Mouse (Mus musculus) liver, embryonic 16.5 days (tissue): ENCODE measurements at regions not wholly inside any gene's neighbourhood (a gene's known extent, or its start where the extent isn't known, plus 50 kb on each side); places are given as distances from the start of the nearest gene placed in this dataset.

Experiments
- ATAC-seq: fragments of 200-750 bp; cut with Nextera tagmentation; 2 replicates; pipeline ENCODE4 v1.8.0; 2017; ENCODE audit warnings: low read depth, mild to moderate bottlenecking, moderate number of reproducible peaks, moderate library complexity
- H3K27ac ChIP-seq: fragments of 300-500 bp; sonication (generic); 2 replicates; pipeline ENCODE4 v1.5.1; 2014; ENCODE audit warnings: mild to moderate bottlenecking, low read length
- H3K27me3 ChIP-seq: fragments of 300-500 bp; sonication (generic); 2 replicates; pipeline ENCODE4 v1.6.1; 2014; ENCODE audit warnings: low read depth, low read length, mixed read lengths; ENCODE audit not compliant: control insufficient read depth, insufficient read depth
- H3K36me3 ChIP-seq: fragments of 300-500 bp; sonication (generic); 2 replicates; pipeline ENCODE4 v1.6.1; 2014; ENCODE audit warnings: mild to moderate bottlenecking; ENCODE audit not compliant: control insufficient read depth, insufficient read depth
- H3K4me1 ChIP-seq: fragments of 300-500 bp; sonication (generic); 2 replicates; pipeline ENCODE4 v1.6.1; 2014; ENCODE audit warnings: low read depth, low read length, mixed read lengths; ENCODE audit not compliant: control insufficient read depth
- H3K4me2 ChIP-seq: fragments of 300-500 bp; sonication (generic); 2 replicates; pipeline ENCODE4 v1.6.1; 2014; ENCODE audit warnings: low read depth, low read length, mixed read lengths
- H3K4me3 ChIP-seq: fragments of 300-500 bp; sonication (generic); 2 replicates; pipeline ENCODE4 v1.5.1; 2014; ENCODE audit warnings: low read depth, mild to moderate bottlenecking, low read length
- H3K9ac ChIP-seq: fragments of 300-500 bp; sonication (generic); 2 replicates; pipeline ENCODE4 v1.6.1; 2014; ENCODE audit warnings: low read depth, low read length
- H3K9me3 ChIP-seq: fragments of 300-500 bp; sonication (generic); replicated peaks from 2 replicates; pipeline ENCODE4 v1.6.1; 2016; ENCODE audit warnings: low read length; ENCODE audit not compliant: control insufficient read depth
- WGBS: fragments of 180-500 bp; shearing (Covaris S2); extraction: QIAGEN DNeasy Blood & Tissue Kit; methylation state at CpG from one replicate; pipeline ENCODE4 v1.1.7; 2014; ENCODE audit not compliant: insufficient replicate concordance; 5-methylcytosine and 5-hydroxymethylcytosine counted together

DNA sequence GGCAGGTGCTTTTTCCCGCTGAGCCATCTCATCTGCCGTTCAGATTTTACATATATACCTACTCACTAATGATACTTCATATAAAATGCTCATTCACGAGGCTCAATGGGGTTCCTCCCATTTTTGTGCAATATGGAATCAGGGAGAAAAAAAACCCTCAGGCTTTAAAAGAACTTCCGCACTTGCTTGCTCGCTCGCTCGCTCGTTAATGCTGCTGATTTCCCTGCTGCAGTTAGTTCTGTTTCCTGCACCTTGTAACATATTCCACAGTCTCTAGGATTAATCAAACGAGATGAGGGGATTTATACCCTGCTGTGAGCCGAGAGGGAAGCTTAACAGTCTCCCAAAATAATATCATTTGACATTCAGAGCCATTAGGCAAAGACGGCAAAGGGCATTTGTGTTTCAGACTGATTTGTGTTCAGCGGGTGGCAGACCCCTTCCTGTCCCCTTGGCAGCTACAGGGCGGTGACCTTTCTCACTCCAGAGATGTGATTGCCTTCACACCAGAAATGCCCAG lies 326.4 kb downstream of the Pdcd6ip start:
- WGBS: 54% methylated on average over 13 of the region's 13 CpGs

DNA sequence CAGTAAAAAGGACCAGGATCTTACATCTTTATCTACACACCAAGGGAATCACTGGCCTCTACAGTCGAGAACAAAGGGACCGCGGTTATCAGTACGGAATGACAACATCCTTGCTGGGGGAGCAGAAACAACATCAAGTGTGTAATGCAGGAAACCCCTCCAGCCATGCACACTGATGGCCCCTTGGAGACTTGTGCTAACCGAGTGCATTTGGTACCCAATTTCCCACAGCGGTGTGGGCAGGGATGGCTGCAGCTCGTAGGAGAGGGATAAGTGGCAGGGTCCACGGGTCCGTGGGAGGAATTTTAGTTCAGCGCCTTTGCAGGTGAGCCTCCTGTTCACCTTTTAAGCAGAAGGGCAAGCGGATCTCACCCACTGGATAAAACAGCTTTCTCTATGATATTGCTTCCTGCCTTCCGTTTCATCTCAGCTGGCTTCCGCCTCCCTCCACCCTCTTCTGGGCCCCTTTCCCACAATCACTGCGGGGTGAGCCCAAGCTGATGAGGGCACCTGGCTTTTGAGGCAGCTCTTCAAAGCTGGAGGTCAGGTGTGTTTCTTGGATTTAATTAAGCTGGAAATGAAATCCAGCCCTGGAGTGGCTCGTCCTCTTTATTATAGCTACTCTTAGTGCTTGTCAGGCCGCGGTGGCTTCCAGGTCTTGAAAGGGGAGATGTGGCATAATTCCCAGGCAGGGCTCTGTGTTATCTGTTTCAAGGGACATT lies 327.5 kb downstream of the Pdcd6ip start:
- Histone ChIP-seq H3K4me2 (no peak overlapping the region), H3K36me3 (no peaks in the 10 kb centered on the region), H3K27me3 (no peaks in the 10 kb centered on the region), H3K9ac (no peak overlapping the region), H3K4me3 (no peak overlapping the region), H3K9me3 (peaks cover 4% of the 10 kb centered on the region; the same call in 1 of the 2 replicates), H3K27ac (no peak overlapping the region), H3K4me1 (no peaks in the 10 kb centered on the region)
- no peak for ATAC-seq
- WGBS: 55% methylated on average over 17 of the region's 17 CpGs

More for the DNA sequence above, 326.4 kb downstream of the Pdcd6ip start:
- Histone ChIP-seq H3K4me1 (no peaks in the 10 kb centered on the region), H3K9me3 (peaks cover 4% of the 10 kb centered on the region; the same call in 1 of the 2 replicates), H3K36me3 (no peaks in the 10 kb centered on the region), H3K27ac (no peak overlapping the region), H3K4me2 (no peak overlapping the region), H3K4me3 (no peak overlapping the region), H3K9ac (no peak overlapping the region), H3K27me3 (no peaks in the 10 kb centered on the region)
- ATAC-seq: no peak

DNA sequence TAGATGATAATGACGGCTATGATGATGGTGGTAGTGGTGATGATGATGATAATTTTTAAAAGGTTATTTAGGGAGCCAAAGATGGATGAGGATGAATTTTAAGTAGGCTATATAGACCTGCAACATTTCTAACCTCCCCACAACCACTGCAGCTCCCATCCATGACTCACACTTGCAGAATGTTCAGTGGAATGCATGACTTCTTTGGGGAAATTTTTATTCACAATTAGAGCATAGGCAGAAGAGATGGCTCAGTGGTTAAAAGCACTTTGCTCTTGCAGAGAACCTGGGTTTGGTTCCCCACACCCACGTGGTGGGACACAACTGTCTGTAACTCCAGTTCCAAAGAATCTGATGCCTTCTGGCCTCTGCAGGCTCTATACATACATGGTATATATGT lies 329.5 kb downstream of the Pdcd6ip start:
- no peak for ATAC-seq
- H3K36me3 ChIP-seq: no peaks in the 10 kb centered on the region
- no peak overlapping the region for H3K4me3 ChIP-seq
- H3K9me3 ChIP-seq: no peaks in the 10 kb centered on the region; the same call in 1 of the 2 replicates
- no peaks in the 10 kb centered on the region for H3K27me3 ChIP-seq
- WGBS: 46% methylated on average over 2 of the region's 2 CpGs
- no peaks in the 10 kb centered on the region for H3K4me1 ChIP-seq
- no peak overlapping the region for H3K4me2 ChIP-seq
- no peak overlapping the region for H3K9ac ChIP-seq
- no peak overlapping the region for H3K27ac ChIP-seq

DNA sequence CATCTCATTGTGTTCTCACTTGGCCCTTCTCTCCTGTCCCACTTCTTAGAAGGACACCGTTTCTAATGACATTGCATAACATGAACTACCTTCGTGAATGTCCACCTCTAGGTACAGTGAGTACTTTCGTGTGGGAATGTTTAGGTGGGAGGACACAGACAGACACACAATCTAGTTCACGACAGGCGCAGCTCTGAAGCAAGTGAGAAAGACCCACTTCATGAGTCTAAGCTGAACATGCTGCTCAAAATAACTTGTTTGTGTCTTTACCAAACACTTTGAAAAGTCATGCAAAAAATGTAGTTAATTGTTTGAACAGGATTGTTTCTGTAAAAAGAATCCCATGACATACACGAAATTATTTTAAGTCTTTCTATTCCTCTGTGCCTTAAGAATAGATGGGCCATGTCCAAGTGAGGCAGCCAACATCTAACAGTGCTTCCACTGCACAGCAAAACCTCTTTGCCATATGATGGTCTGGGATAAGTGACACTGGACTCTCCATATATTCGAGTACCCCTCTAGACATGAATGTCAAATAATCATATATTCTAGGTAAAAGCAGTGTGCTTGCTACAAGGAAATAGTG lies 336.2 kb downstream of the Pdcd6ip start:
- no peaks in the 10 kb centered on the region for H3K36me3 ChIP-seq
- no peak overlapping the region for H3K27ac ChIP-seq
- 55% methylated on average over 7 of the region's 7 CpGs for whole genome bisulfite sequencing
- H3K27me3 ChIP-seq: no peaks in the 10 kb centered on the region
- no peak for ATAC-seq
- no peak overlapping the region for H3K4me3 ChIP-seq
- no peak overlapping the region for H3K9ac ChIP-seq
- no peaks in the 10 kb centered on the region for H3K4me1 ChIP-seq
- no peak overlapping the region for H3K4me2 ChIP-seq
- no peaks in the 10 kb centered on the region for H3K9me3 ChIP-seq

DNA sequence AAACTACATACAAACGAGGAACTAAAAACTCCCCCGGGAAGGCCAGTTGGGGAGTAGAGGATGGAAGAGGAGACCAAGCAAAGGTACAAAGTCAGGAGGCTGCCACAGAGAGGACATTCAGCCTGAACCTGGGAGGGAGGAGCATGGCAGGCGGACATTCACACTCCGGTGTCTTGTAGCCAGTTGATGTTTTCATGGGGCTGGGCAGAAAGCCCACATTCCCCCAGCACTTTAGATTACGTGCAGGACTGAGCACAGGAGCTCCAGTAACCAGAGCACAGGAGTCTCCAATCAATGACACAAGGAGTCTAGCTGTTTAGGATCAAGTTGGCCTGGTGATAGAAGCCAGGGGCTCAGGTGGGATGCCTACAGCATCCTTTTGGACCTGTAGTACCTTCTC lies 360.1 kb downstream of the Pdcd6ip start:
- H3K4me1 ChIP-seq: no peaks in the 10 kb centered on the region
- H3K36me3 ChIP-seq: no peaks in the 10 kb centered on the region
- H3K9me3 ChIP-seq: no peaks in the 10 kb centered on the region
- ATAC-seq: no peak
- H3K4me3 ChIP-seq: no peak overlapping the region
- no peak overlapping the region for H3K9ac ChIP-seq
- no peak overlapping the region for H3K27ac ChIP-seq
- H3K27me3 ChIP-seq: no peaks in the 10 kb centered on the region
- 63% methylated on average over 5 of the region's 5 CpGs for WGBS
- H3K4me2 ChIP-seq: no peak overlapping the region

DNA sequence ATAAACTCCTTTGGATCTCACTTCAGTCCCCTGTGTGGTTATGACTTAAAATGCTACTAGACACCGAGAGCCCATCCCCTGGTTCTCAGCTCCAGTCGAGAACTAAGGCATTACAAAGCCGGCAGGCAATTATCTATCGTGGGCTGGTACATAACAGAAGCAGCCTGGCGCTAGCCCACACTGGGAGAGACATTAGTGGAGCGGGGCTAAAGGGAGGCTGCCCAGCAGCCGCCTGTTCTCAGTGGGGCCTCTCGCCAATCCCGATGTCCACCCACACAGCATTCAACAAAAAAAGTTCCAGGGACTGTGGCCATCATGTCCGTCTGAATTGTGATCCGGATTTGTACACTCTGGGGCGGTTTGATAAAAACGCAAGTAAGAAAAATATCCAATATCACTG lies 361.5 kb downstream of the Pdcd6ip start:
- H3K36me3 ChIP-seq: no peaks in the 10 kb centered on the region
- no peaks in the 10 kb centered on the region for H3K27me3 ChIP-seq
- H3K9ac ChIP-seq: no peak overlapping the region
- no peak overlapping the region for H3K4me3 ChIP-seq
- no peak for ATAC-seq
- no peak overlapping the region for H3K27ac ChIP-seq
- H3K4me2 ChIP-seq: no peak overlapping the region
- 68% methylated on average over 13 of the region's 13 CpGs for WGBS
- H3K9me3 ChIP-seq: no peaks in the 10 kb centered on the region
- no peaks in the 10 kb centered on the region for H3K4me1 ChIP-seq

GRCm38 (mm10) chr9:113342131-113342530 lies 365.9 kb downstream of the Pdcd6ip start:
- no peaks in the 10 kb centered on the region for H3K27me3 ChIP-seq

DNA sequence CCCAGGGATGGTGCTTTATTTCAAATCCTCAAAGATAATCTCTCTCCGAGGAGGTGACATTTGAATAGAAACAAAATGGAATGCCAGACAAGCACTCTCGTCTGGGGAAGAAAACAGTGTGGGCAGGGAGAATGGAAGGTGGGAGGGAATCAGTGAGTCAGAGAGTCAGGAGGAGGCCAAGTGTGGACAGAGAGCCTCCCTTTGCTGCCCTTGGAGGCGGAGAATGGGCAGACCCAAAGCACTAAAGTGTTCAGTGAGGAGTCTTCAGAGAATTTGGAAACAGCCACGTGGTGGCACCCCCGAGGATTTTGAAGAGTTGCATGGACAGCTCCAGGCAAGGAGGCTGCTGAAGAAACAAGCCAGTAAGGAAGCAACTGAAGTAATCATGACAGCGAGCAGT lies 367.2 kb downstream of the Pdcd6ip start:
- ATAC-seq: no peak
- Histone ChIP-seq H3K9me3 (peaks cover 4% of the 10 kb centered on the region), H3K4me1 (no peaks in the 10 kb centered on the region), H3K27ac (no peak overlapping the region), H3K36me3 (no peaks in the 10 kb centered on the region), H3K27me3 (no peaks in the 10 kb centered on the region), H3K4me3 (no peak overlapping the region), H3K9ac (no peak overlapping the region), H3K4me2 (no peak overlapping the region)
- 44% methylated on average over 6 of the region's 6 CpGs for WGBS

More at GRCm38 (mm10) chr9:113342131-113342530, 365.9 kb downstream of the Pdcd6ip start:
- Histone ChIP-seq H3K9ac (no peak overlapping the region), H3K27ac (no peak overlapping the region), H3K36me3 (no peaks in the 10 kb centered on the region), H3K4me2 (no peak overlapping the region), H3K4me3 (no peak overlapping the region), H3K9me3 (peaks cover 4% of the 10 kb centered on the region), H3K4me1 (no peaks in the 10 kb centered on the region)
- WGBS: 66% methylated on average over 7 of the region's 7 CpGs
- no peak for ATAC-seq

- ATAC-seq: no peak
- Histone ChIP-seq H3K27me3 (no peaks in the 10 kb centered on the region), H3K27ac (no peak overlapping the region), H3K4me3 (no peak overlapping the region), H3K4me2 (no peak overlapping the region), H3K9me3 (peaks cover 4% of the 10 kb centered on the region), H3K36me3 (no peaks in the 10 kb centered on the region), H3K4me1 (no peaks in the 10 kb centered on the region), H3K9ac (no peak overlapping the region)
- 38% methylated on average over 3 of the region's 3 CpGs for WGBS
Measured at GRCm38 (mm10) chr9:113340036-113340435, 368.0 kb downstream of the Pdcd6ip start.
